Mouse (Mus musculus) liver, embryonic 14.5 days (tissue): ENCODE measurements around the gene Tex13c2.

Experiments used
- CTCF ChIP-seq: IDR thresholded peaks from 2 replicates; pipeline ENCODE4 v1.5.1; 2016; ENCODE audit warnings: antibody characterized with exemption, low read depth, control low read depth
- EP300 ChIP-seq: IDR thresholded peaks from 2 replicates; pipeline ENCODE4 v1.6.1; 2016; ENCODE audit warnings: antibody characterized with exemption, low read depth

- TF ChIP-seq CTCF (no peak), EP300 (no peak)
Measured at GRCm38 (mm10) chrX:42540030-42540755, 50.7 kb downstream of the Tex13c2 start.
